Mouse (Mus musculus) hindbrain, embryonic 12.5 days (tissue): ENCODE results near the gene Catip. TPM values are rescaled to one million over a fixed set of nuclear protein-coding genes. Genes with fewer than 3 reads are reported as not detected.

Experiments used
- ATAC-seq: fragments of 200-750 bp; cut with Nextera tagmentation; 2 replicates; pipeline ENCODE4 v1.8.0; 2017; ENCODE audit warnings: moderate TSS enrichment; ENCODE audit not compliant: low FRiP score
- H3K27ac ChIP-seq: fragments of 300-500 bp; sonication (generic); 2 replicates; pipeline ENCODE4 v1.5.1; 2016; ENCODE audit warnings: mild to moderate bottlenecking
- H3K27me3 ChIP-seq: fragments of 300-500 bp; sonication (generic); 2 replicates; pipeline ENCODE4 v1.6.1; 2016; ENCODE audit warnings: mild to moderate bottlenecking
- H3K36me3 ChIP-seq: fragments of 300-500 bp; sonication (generic); 2 replicates; pipeline ENCODE4 v1.6.1; 2016; ENCODE audit warnings: mild to moderate bottlenecking
- H3K4me1 ChIP-seq: fragments of 300-500 bp; sonication (generic); 2 replicates; pipeline ENCODE4 v1.6.1; 2016
- H3K4me2 ChIP-seq: fragments of 300-500 bp; sonication (generic); replicated peaks from 2 replicates; pipeline ENCODE4 v1.6.1; 2016; ENCODE audit warnings: mild to moderate bottlenecking
- H3K4me3 ChIP-seq: fragments of 300-500 bp; sonication (generic); 2 replicates; pipeline ENCODE4 v1.5.1; 2016; ENCODE audit warnings: mild to moderate bottlenecking
- H3K9ac ChIP-seq: fragments of 300-500 bp; sonication (generic); 2 replicates; pipeline ENCODE4 v1.6.1; 2016; ENCODE audit warnings: mild to moderate bottlenecking, moderate library complexity
- H3K9me3 ChIP-seq: fragments of 300-500 bp; sonication (generic); replicated peaks from 2 replicates; pipeline ENCODE4 v1.6.1; 2016; ENCODE audit warnings: mild to moderate bottlenecking
- WGBS: fragments of 180-500 bp; shearing (Covaris S2); methylation state at CpG from one replicate; pipeline ENCODE4 v1.1.7; 2016; 5-methylcytosine and 5-hydroxymethylcytosine counted together
- polyA plus RNA-seq: library from polyadenylated mRNA; unstranded; fragments of >200 nt; fragmentation: Nextera tagmentation; extraction: Ambion mirVana; gene quantifications from 2 replicates; pipeline ENCODE4 v1.2.1, GENCODE M21; 2016

The Catip gene
- polyA plus RNA-seq, 1 experiment from 2014 or later: 1.5 TPM

DNA sequence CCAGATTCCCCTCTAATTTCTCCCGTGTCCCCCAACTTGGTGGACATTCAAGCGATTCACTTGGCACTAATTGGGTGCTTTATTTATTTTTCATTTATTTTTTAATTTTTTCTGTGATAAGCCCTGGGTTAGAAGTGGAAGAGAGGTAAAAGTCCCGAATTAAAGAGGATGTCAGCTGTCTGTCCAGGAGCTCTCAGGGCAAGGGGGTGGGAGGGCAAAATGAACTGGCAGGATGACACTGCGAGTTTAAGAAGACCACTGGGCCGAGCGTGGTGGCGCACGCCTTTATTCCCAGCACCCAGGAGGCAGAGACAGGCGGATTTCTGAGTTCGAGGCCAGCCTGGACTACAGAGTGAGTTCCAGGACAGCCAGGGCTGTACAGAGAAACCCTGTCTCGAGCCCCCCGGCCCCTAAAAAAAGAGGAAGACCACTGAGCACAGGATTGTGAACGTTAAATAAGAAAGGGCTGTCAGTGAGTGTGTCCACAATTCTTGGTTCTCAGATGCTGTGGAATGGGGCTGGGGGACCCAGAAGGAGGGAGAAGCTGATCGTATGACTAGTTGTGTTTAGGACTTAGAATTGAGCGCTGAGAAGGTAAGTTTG, 25.6 kb downstream of the Catip start:
- ATAC-seq: no peak
- Histone ChIP-seq H3K9ac (peak overlapping the region; percentile 50; the same call in 1 of the 2 replicates), H3K4me3 (peak overlapping the region; percentile 49), H3K27ac (peak overlapping the region; percentile 92), H3K27me3 (peaks cover 25% of the 10 kb centered on the region; the same call in 1 of the 2 replicates), H3K9me3 (no peaks in the 10 kb centered on the region), H3K4me1 (peaks cover 20% of the 10 kb centered on the region), H3K4me2 (peak overlapping the region; percentile 53), H3K36me3 (no peaks in the 10 kb centered on the region)
- WGBS: 51% methylated on average over 15 of the region's 15 CpGs

- WGBS: 81% methylated on average over 7 of the region's 7 CpGs
- Histone ChIP-seq H3K9ac (no peak overlapping the region), H3K27me3 (peaks cover 25% of the 10 kb centered on the region; the same call in 1 of the 2 replicates), H3K27ac (no peak overlapping the region), H3K4me1 (peaks cover 30% of the 10 kb centered on the region), H3K9me3 (no peaks in the 10 kb centered on the region), H3K36me3 (no peaks in the 10 kb centered on the region), H3K4me3 (no peak overlapping the region), H3K4me2 (no peak overlapping the region)
- ATAC-seq: no peak
These were observed 26.6 kb downstream of the Catip start for GRCm38 (mm10) chr1:74388398-74388920.

DNA sequence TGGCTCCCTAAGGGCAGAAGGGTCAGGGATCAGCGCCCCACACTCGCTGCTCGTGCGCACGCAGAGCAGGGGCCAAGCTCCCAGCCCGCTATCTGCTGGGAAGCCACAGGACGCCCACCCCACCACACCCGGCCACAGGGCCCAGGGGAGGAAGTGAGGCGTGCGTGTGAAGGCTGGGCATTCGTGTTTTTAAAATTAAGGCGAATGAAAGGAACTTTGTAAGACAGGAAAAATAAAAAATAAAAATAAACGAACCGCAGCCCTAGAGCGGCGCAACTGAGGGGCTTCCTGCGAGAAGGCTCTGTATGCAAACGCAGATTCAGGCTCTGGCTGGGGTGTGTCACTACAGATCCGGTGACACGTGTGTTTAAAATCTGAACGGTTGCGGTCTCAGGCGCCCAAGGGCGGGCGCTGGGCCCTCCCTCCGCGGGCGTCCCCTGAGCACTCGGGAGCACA, 28.0 kb downstream of the Catip start:
- Histone ChIP-seq H3K27me3 (peaks cover 25% of the 10 kb centered on the region; the same call in 1 of the 2 replicates), H3K4me3 (peak overlapping the region; percentile 94; the same call in 1 of the 2 replicates), H3K4me1 (peaks cover 32% of the 10 kb centered on the region), H3K4me2 (peak overlapping the region; percentile 87), H3K36me3 (peaks cover 10% of the 10 kb centered on the region), H3K9me3 (no peaks in the 10 kb centered on the region), H3K9ac (no peak overlapping the region), H3K27ac (peak overlapping the region; percentile 4; the same call in 1 of the 2 replicates)
- WGBS: 3% methylated on average over 29 of the region's 29 CpGs
- no peak for ATAC-seq

- H3K4me2 ChIP-seq: peak overlapping the region; percentile 87
- peak overlapping the region; percentile 4; the same call in 1 of the 2 replicates for H3K27ac ChIP-seq
- WGBS: 6% methylated on average over 21 of the region's 21 CpGs
- no peaks in the 10 kb centered on the region for H3K9me3 ChIP-seq
- peaks cover 25% of the 10 kb centered on the region; the same call in 1 of the 2 replicates for H3K27me3 ChIP-seq
- peaks cover 32% of the 10 kb centered on the region for H3K4me1 ChIP-seq
- ATAC-seq: no peak
- H3K4me3 ChIP-seq: peak overlapping the region; percentile 94; the same call in 1 of the 2 replicates
- no peak overlapping the region for H3K9ac ChIP-seq
- peaks cover 12% of the 10 kb centered on the region for H3K36me3 ChIP-seq
These were observed 28.5 kb downstream of the Catip start for GRCm38 (mm10) chr1:74390287-74390906.

GRCm38 (mm10) chr1:74390924-74391748, 29.2 kb downstream of the Catip start, which contains the start of gene Ctdsp1:
Ctdsp1 (plus strand) TSS chr1:74391509.
- H3K4me2 ChIP-seq: peak within 1 kb of the TSS; percentile 87
- peaks cover 25% of the 10 kb centered on the region; the same call in 1 of the 2 replicates for H3K27me3 ChIP-seq
- peaks cover 32% of the 10 kb centered on the region for H3K4me1 ChIP-seq
- H3K36me3 ChIP-seq: peaks cover 12% of the 10 kb centered on the region
- H3K4me3 ChIP-seq: peak within 1 kb of the TSS; percentile 94
- ATAC-seq: peak; percentile 77
- H3K27ac ChIP-seq: peak within 1 kb of the TSS; percentile 89
- H3K9ac ChIP-seq: peak within 1 kb of the TSS; percentile 90
- no peaks in the 10 kb centered on the region for H3K9me3 ChIP-seq
- 3% methylated on average over 42 of the region's 51 CpGs for WGBS

GRCm38 (mm10) chr1:74391844-74392441, 30.0 kb downstream of the Catip start:
- ATAC-seq: peak; percentile 49

GRCm38 (mm10) chr1:74392446-74392994, 30.6 kb downstream of the Catip start:
- H3K27me3 ChIP-seq: peaks cover 25% of the 10 kb centered on the region; the same call in 1 of the 2 replicates
- 5% methylated on average over 16 of the region's 16 CpGs for WGBS
- H3K27ac ChIP-seq: peak overlapping the region; percentile 89
- peak overlapping the region; percentile 87 for H3K4me2 ChIP-seq
- H3K4me3 ChIP-seq: peak overlapping the region; percentile 94
- peak; percentile 24 for ATAC-seq
- H3K9me3 ChIP-seq: no peaks in the 10 kb centered on the region
- peaks cover 34% of the 10 kb centered on the region for H3K4me1 ChIP-seq
- H3K9ac ChIP-seq: peak overlapping the region; percentile 90
- peaks cover 12% of the 10 kb centered on the region for H3K36me3 ChIP-seq

More at GRCm38 (mm10) chr1:74391844-74392441, 30.0 kb downstream of the Catip start:
- no peaks in the 10 kb centered on the region for H3K9me3 ChIP-seq
- peak overlapping the region; percentile 94 for H3K4me3 ChIP-seq
- peak overlapping the region; percentile 90 for H3K9ac ChIP-seq
- peak overlapping the region; percentile 89 for H3K27ac ChIP-seq
- WGBS: under 1% methylated on average over 52 of the region's 63 CpGs
- H3K4me1 ChIP-seq: peaks cover 32% of the 10 kb centered on the region
- H3K36me3 ChIP-seq: peaks cover 12% of the 10 kb centered on the region
- H3K4me2 ChIP-seq: peak overlapping the region; percentile 87
- H3K27me3 ChIP-seq: peaks cover 25% of the 10 kb centered on the region; the same call in 1 of the 2 replicates

DNA sequence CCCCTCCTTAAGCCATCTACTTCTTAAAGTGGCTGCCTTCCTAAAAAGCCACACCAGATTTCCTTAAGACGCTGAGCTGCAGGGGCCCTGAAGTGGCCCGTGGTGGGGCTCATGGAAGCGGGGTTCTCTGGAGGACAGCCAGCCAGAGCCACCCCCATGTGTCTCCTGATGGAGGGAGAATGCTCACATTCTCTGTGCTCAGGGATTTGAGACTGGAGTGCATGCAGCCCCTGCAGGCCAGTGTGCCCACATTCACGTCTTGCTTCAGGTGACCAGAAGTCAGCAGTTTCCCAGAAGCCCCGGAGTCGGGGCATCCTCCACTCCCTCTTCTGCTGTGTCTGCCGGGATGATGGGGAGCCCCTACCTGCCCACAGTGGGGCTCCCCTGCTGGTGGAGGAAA, 31.1 kb downstream of the Catip start:
- WGBS: 56% methylated on average over 7 of the region's 7 CpGs
- Histone ChIP-seq H3K27me3 (peaks cover 21% of the 10 kb centered on the region; the same call in 1 of the 2 replicates), H3K4me1 (peaks cover 37% of the 10 kb centered on the region), H3K27ac (no peak overlapping the region), H3K9ac (peak overlapping the region; percentile 90), H3K4me2 (peak overlapping the region; percentile 87), H3K36me3 (peaks cover 12% of the 10 kb centered on the region), H3K4me3 (peak overlapping the region; percentile 94), H3K9me3 (no peaks in the 10 kb centered on the region)
- no peak for ATAC-seq

DNA sequence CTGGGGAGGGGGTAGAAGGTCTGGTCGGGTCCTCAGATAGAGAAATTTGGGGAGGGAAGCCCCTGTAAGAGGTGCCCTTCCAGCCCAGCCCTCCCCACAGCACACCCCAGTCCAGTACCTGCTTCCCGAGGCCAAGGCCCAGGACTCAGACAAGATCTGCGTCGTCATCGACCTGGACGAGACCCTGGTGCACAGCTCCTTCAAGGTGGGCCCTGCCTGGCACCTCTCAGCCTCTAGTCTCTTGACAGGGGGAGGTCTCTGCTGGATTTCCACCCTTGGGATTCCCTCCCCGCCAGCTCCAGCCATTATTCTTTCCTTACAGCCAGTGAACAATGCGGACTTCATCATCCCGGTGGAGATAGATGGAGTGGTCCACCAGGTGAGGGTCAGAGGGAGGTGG, 31.8 kb downstream of the Catip start:
- H3K4me1 ChIP-seq: peaks cover 39% of the 10 kb centered on the region
- no peak overlapping the region for H3K4me3 ChIP-seq
- peaks cover 18% of the 10 kb centered on the region; the same call in 1 of the 2 replicates for H3K27me3 ChIP-seq
- H3K9ac ChIP-seq: no peak overlapping the region
- no peaks in the 10 kb centered on the region for H3K9me3 ChIP-seq
- H3K36me3 ChIP-seq: peaks cover 12% of the 10 kb centered on the region
- no peak for ATAC-seq
- no peak overlapping the region for H3K27ac ChIP-seq
- H3K4me2 ChIP-seq: no peak overlapping the region
- 88% methylated on average over 9 of the region's 9 CpGs for WGBS

GRCm38 (mm10) chr1:74394311-74394710, 32.4 kb downstream of the Catip start:
- H3K27me3 ChIP-seq: peaks cover 14% of the 10 kb centered on the region; the same call in 1 of the 2 replicates
- H3K36me3 ChIP-seq: peaks cover 12% of the 10 kb centered on the region
- H3K4me2 ChIP-seq: no peak overlapping the region
- H3K4me3 ChIP-seq: no peak overlapping the region
- peaks cover 39% of the 10 kb centered on the region for H3K4me1 ChIP-seq
- no peak overlapping the region for H3K27ac ChIP-seq
- 92% methylated on average over 9 of the region's 9 CpGs for WGBS
- H3K9ac ChIP-seq: no peak overlapping the region
- ATAC-seq: no peak
- no peaks in the 10 kb centered on the region for H3K9me3 ChIP-seq

GRCm38 (mm10) chr1:74394858-74395257, 33.0 kb downstream of the Catip start:
- H3K9me3 ChIP-seq: no peaks in the 10 kb centered on the region
- H3K4me1 ChIP-seq: peaks cover 36% of the 10 kb centered on the region
- H3K27me3 ChIP-seq: 0 out of 2 replicates have a peak, but pooled peaks cover 9% of the 10 kb centered on the region
- no peak overlapping the region for H3K4me3 ChIP-seq
- no peak for ATAC-seq
- H3K9ac ChIP-seq: no peak overlapping the region
- H3K27ac ChIP-seq: no peak overlapping the region
- WGBS: 89% methylated on average over 15 of the region's 15 CpGs
- H3K4me2 ChIP-seq: no peak overlapping the region
- peaks cover 12% of the 10 kb centered on the region for H3K36me3 ChIP-seq
